Mouse (Mus musculus): ENCODE measurements around the gene Col13a1.

Gene Col13a1

DNA sequence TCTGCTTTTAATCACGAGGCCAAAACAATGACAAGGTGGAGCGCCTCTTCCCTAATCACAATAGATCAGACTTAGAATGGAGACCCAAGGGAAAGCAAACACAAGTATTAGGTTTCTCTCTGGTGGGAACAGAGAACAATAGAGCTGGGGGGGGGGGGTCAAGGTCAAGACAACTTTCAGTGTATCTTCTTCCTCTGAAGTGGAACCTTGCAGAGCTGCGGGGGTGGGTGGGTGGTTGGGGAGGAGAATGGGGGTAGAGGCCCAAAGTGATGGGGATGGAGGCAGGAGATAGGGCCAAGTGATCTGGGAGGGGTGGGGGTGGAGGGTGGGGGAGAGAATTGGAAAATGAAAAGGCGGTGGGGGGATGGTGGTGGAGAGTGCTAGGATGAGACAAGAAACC is 149.9 kb downstream of the Col13a1 start:
- in situ Hi-C loops (cut with MboI, MseI): no loop called here

DNA sequence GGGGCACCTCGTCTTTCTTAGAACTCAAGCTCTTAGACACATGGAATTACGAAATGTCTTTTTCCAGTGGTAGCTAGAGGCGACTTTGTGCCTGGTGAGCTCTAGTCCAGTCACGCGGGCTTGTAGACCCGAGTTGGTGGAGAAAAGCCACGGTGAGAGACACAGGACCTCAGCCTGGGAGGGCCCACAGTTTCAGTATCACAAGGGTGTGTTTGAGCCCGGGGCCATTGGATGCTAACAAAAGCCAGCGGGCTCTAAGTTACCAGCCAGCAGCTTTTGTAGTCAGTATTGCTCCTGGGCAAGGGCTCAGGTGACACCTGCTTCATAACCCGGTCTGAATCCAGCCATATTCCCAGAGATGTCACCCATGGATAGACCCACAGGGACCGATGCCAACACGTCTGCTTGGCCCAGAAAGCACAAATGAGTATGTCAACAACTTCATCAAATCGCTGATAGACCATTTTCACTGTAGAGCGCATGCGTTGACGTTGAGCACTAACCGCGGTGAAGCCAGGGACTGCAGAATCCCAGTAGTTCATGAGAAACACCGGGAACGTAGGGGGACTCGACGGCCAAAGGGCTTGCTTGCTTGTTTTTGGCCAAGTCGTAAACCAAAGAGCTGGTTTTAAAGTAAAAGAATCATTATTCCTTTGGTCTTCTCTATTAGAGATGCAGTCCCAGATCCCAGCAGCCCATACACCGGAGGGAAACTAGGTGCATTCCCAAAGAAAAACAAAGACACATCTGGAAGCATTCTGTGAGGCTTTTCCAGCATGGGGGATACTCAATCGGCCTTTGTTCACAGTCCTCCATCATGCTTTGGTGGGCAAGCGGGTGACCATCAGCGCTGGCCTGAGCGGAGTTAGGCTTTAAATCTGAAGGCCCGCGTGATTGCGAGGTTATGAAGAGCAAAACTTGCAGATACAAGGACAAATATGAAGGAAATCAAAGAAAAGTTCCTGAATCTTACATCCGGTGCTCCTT is 150.7 kb downstream of the Col13a1 start:
- in situ Hi-C loops (cut with MboI, MseI): no loop called here

DNA sequence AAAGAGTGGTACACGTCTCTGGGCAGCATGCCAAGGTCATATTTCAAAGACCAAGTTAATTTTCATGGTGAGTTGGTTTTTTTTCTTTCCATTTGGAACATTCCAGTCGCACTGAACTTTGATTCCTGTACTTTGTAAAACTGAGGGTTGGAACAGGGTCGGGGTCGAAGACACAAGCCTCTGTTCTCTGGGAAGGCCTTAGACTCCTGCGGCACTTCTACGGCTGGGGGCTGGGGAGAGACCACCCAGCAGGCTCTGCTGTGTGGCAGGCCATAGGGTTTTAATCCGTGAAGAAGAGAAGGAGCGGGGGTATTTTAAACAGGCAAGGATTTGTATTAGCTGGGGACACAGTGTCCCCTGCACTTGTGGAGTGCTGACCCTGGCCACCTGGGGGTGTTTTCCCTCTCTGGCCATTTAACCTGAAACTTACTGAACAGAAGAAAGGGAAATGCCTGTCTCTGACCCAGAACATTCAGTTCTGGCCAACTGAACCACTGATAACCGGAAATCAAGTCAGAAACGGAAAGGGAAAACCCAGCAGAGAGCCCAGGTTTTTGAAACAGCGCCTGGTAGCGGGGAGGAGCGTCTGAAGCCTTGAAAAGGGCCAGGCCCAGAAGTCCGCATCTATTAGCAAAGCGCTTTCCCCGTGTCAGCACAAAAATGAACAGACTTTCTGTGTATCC is 152.0 kb downstream of the Col13a1 start:
- in situ Hi-C loops (cut with MboI, MseI): no loop called here

DNA sequence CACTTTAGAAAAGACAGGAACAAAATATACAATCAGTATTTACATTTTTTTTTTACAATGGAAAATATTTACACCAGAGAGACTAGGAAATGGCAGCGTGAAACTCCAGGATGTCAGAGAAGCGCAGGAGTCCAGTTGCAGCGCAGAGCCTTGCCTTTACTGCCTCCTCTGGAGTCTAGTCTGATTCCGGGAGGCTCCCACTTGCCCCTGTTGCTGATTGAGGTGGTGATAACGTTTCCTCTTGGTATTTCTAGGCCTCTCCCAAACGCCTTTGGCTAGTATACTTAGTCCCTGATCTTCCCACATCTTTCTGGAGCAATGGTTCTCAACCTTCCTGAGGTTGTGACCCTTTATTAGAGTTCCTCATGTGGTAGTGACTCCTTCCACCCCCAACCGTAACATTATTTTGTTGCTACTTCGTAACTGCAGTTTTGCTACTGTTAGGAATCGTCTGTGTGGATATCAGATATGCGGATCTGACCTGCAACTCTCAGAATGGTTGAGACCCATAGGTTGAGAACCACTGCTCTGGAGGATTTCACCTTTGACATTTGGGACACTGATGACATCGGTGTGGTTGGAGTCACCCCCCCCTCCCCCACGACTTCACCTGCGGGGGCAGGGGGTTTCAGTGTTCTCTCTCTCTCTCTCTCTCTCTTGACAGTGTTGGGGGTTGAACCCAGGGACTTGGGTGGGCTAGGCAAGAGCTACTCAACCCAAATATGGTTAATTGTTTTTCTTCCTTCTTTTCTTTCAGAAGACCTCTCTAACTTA is 152.7 kb downstream of the Col13a1 start:
- in situ Hi-C loops (cut with MboI, MseI): no loop called here

DNA sequence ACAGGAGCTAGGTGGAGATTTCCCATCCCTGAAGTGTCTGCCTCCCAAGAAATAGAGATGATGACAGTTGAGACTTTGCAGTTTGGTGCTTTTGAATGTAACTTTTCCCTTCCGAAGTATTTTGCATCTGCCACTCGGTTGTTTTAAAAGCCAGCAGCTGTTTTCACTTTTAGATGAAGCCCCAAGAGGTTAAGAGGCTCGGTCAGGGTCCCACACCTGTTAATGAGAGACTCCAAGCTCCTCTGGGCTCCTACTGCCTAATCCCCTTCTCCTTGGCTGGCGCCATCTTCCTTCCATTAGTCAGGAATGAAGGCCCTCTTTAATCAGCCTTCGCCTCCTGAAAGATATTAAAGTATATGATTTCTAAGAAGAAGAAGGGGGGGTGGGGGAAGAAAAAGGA is 153.4 kb downstream of the Col13a1 start:
- in situ Hi-C loops (cut with MboI, MseI): no loop called here

DNA sequence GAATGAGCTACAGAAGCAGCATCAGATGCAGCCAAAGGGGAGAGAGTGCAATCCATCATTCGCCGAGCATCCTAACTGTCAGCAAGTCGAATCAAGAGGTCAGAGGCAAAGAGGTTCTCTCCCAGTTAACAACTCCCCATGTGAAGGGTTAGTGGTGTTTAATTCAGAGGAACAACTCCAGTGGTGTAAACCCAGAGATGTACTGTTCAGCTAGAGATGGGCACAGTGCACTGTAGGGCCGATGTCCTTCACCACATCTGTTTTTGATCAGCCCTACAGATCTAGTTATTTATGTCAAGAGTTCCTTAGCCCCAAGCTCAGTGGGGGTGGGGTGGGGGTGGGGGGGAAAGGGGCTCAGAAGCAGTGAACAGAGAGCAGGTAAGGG is 155.2 kb downstream of the Col13a1 start:
- in situ Hi-C loops (cut with MboI, MseI): no loop called here

DNA sequence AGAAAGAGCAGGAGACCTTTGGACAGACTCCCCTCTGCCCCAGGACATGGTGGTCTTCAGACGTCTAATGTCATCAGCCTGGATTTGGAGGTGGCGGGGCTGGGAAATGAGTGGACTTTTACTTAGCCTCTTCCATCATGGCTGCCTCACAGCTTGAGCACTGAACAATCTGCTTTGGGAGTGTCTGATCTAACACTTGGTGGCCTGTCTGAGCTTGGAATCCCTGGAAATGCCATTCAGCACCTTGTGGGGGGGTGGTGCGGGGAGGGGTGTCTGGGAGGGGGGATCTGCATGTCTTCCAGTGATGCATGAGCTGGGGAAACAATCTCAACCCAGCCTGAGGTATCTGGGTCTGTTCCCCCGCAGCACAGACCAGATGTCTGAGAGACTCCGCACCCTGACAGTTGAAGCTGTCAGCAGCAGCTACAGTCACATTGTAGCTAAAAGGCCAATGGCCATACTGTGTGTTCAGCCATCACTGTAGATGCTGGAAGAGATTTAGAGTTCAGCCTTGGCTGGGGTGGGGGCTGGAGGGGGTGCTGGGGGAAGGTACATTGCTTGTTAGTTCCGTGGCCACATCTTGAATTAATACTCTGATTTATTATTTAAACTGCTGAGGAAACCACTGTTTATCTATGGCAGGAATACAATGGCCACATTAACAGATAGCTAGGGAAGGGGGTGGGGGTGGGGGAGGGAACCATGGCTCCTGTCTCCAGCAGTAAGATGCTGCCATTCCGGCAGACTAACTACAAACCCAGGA is 155.8 kb downstream of the Col13a1 start:
- in situ Hi-C loops (cut with MboI, MseI): no loop called here

DNA sequence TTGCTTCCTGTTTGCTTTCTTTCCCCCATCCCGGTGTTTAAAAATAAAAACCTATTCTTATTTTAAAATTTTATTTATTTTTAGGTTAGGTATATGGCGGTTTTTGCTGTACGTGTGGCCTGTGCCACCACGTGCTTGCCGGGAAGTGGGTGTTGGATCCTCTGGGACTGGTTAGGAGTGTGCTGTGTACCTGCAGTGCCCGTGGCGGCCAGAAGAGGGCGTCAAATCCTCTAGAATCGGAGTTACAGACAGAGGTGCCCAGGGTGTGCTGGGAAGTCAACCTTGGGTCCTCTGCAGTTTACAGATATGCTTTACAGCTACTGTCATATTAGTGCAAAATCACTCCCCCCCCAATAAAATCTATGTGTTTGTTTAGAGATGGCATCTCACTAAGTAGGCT is 158.9 kb downstream of the Col13a1 start:
- in situ Hi-C loops (cut with MboI, MseI): no loop called here

DNA sequence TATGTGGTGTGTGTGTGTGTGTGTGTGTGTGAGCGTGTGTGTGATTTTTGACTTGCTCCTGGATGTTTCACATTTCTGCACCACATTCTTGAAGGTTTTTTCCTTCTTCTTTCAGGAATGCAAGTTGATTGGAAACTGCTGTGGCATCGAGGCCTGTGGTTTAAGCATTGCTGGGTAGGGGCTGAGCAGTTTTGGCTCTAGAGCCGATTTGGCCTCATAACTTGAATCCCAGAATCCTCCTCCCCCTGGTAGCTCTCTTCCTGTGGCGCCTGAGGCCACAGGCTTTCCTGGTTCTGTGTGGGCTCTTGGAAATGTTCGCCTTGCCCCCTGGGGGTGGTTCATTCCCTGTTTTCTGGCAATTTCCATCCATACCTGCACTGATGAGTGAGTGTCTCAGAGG is 166.9 kb downstream of the Col13a1 start:
- in situ Hi-C loops (cut with MboI, MseI): no loop called here

DNA sequence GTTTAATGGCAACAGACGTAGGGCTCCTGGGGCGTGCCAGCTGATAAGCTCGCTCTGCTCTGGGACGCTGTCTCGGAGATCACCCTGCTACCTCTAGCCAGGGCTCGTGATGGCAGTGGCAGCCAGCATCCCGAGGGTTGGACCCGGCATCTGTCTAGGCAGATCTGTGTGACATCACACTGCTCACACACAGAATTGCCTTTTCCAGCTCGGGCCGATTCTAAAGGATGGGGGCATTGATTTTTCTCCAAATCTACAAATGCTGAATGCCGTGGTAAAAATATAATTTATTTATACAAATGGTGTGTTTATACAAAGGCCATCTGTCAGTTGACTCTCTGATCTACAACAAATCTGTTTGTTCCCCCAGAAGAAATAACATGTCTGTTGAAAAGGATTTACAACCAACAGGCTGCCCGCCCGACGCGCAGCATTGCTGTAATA is 180.8 kb downstream of the Col13a1 start:
- in situ Hi-C loops (cut with MboI, MseI): no loop called here

DNA sequence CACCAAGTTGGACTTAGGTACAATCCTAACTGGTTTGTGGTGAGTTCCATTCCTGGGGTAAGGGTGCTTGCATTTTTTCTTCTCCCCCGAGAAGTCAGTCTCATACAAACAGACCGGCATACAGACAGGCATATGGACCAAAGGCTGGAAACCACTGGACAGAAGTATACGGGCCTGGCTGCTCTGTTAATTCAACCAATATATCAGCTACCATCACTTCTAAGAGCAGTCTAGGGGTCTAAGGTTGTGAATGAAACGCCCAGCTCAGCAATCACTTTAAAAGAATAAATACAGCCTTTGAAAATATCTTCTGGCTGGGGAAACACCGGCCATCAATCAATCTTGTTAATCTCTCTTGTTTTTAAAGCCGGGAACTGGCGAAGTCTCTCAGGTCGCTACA is 183.4 kb downstream of the Col13a1 start:
- in situ Hi-C loops (cut with MboI, MseI): no loop called here

DNA sequence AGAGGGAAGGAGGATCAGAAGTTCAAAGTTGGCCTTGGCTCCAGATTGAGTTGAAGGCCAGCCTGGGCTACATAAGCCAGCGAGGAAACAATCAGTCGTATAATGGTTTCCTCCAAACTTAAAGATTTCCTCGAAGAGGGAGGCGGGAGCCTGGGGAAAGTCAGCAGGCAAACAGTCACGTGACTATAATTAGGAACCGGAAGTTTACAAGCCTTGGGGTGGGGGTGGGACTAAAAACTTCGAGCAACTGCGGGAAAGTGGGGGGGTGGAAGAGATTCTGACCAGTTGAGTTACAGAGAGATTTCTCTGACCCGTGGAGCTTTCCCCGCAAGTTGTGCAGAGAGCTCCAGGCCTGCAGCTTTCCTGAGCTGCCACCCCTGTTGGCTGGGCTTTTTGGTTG is 183.9 kb downstream of the Col13a1 start:
- in situ Hi-C loops (cut with MboI, MseI): no loop called here

DNA sequence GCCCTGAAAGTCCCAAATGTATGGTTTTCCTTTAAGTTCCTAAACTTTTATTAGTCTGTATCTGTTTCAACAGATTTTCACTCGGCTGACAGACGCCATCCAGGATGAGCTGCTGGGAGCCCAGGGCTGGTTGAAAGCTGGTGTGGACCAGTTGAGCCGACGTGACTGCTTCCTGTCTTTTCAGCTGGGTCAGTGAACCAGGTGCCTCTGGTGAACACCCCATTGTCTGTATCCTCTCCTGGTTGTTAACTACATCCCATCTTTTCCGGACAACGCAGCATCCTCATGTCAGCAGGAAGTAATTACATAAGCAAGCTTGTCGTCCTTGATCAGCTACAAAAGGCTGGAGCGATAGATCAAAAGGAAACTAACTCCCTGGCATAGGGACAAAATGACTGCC is 185.9 kb downstream of the Col13a1 start:
- in situ Hi-C loops (cut with MboI, MseI): no loop called here

DNA sequence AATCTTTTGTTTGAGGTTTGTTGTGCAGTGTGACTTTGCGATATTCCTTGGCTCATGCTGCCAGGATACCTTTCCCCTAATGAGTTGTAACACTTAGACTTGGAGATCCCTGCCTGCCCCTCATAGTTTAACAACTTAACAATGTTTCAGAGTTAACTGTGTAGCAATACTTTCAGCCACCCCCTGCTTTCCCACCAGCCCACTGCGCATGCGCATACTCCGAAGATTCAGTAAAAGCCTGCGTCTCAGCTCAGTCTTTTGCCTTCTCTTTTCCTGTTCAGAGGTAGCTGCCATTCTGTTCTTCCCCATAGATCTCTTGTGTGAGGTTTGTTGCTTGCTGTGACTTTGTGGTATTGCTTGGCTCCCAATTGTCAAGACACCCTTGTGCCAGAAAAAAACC is 190.4 kb downstream of the Col13a1 start:
- in situ Hi-C loops (cut with MboI, MseI): no loop called here

Measured in T-helper 1 cell (primary cell).